Mouse (Mus musculus): ENCODE results near the gene Mbtd1. TPM values are rescaled to one million over a fixed set of nuclear protein-coding genes. Genes with fewer than 3 reads are reported as not detected.
A peak's percentile ranks its signal among the peaks of the same experiment; 100 is the strongest.

Gene Mbtd1
- polyA plus RNA-seq, 1 experiment = 20.3 TPM

DNA sequence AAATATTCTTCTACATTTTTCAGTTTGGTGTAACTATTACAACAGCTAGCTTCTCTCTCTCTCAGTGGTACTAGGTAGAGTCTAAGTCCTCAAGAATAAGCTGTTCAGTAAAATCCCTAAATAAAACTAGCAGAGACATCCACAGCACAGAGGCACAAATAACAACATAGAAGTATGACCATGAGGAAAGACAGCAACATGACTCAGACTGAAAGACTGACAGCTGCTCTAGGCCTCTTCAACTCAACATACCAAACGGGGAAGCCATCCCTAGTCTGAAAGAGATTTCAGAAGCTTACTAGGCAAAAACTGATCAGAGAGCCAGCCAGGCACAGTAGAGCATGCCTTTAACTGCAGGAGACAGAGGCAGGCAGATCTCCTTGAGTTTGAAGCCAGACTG lies 23.0 kb upstream of the Mbtd1 start:
- TF ChIP-seq CTCF (IDR thresholded peaks at IDR 0.05; ENCODE audit: control insufficient read depth, insufficient read depth, low read length) = no peak
- no peak for TF ChIP-seq POLR2A (IDR thresholded peaks at IDR 0.05; ENCODE audit: borderline replicate concordance, control insufficient read depth, low read depth, low read length)
- H3K4me1 ChIP-seq (ENCODE audit: control insufficient read depth, insufficient read depth, low read length) = no peaks in the 10 kb centered on the region; the same call in 1 of the 2 replicates
- 68% methylated on average over 1 of the region's 1 CpGs for WGBS
- no peak overlapping the region for H3K4me3 ChIP-seq (replicated peaks; ENCODE audit: control insufficient read depth, low read depth, low read length)
- no peak overlapping the region for H3K27ac ChIP-seq (ENCODE audit: control insufficient read depth, insufficient read depth, low read depth, low read length, poor library complexity)

DNA sequence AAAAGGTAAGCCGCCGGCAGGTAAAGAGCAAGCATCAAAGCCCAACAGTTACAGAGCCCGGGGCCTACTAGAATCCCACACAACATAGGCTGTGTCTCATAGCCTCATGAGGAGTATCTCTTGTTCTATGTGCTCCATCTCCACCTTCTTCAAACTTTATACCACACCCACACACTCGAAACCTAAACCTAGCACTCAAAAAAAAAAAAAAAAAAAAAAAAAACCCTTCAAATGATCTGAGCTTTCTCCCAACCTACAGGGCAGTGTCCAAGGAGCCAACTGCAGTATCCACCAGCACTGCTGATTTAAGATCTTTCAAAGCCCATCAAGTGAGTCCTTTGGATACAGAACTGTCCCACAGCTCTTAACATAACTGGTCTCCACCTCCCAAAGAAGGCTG lies 1.6 kb upstream of the Mbtd1 start:
- TF ChIP-seq POLR2A (IDR thresholded peaks at IDR 0.05; ENCODE audit: borderline replicate concordance, control insufficient read depth, low read depth, low read length) = no peak
- no peak for TF ChIP-seq CTCF (IDR thresholded peaks at IDR 0.05; ENCODE audit: control insufficient read depth, insufficient read depth, low read length)
- Histone ChIP-seq H3K4me1 (ENCODE audit: control insufficient read depth, insufficient read depth, low read length) (no peaks in the 10 kb centered on the region), H3K4me3 (replicated peaks; ENCODE audit: control insufficient read depth, low read depth, low read length) (peak overlapping the region; percentile 11), H3K27ac (ENCODE audit: control insufficient read depth, insufficient read depth, low read depth, low read length, poor library complexity) (no peak overlapping the region)
- 80% methylated on average over 4 of the region's 4 CpGs for whole genome bisulfite sequencing

DNA sequence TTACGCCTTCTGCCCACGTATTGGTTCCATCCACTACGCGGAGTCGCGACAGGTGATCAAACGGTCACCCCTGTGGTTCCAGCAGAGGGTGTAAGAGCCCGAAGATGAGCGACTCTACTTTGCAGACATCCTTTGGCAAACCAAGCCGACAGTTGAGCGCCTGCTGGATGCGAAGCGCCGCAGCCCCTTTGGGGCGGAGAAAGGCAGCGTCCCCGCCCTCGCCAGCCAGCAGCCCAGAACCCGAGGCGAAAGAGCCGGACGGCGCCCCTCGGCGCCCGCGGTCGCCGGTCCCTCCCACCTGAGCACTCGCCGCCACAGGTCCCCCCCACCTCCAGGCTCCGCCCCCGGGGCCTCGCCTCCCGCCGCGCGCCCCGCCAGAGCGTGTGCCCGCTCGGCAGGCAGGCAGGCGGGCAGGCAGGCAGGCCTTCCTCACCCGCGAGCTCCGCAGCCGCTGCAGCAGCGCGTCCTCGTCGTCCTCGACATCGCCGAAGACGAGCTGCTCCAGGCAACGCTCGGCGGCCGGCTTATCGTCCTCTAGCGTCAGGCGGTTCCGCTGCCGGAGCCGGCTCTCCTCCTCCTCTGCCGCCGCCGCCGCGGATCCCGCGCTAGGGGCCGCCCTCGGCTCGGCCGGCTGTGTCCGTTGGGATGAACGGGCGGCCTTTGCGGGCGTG lies 616 bp upstream of the Mbtd1 start:
- Histone ChIP-seq H3K4me3 (replicated peaks; ENCODE audit: control insufficient read depth, low read depth, low read length) (peak overlapping the region; percentile 95), H3K27ac (ENCODE audit: control insufficient read depth, insufficient read depth, low read depth, low read length, poor library complexity) (peak overlapping the region; percentile 98), H3K4me1 (ENCODE audit: control insufficient read depth, insufficient read depth, low read length) (no peaks in the 10 kb centered on the region)
- under 1% methylated on average over 81 of the region's 81 CpGs for WGBS
- TF ChIP-seq POLR2A (IDR thresholded peaks at IDR 0.05; ENCODE audit: borderline replicate concordance, control insufficient read depth, low read depth, low read length) (no peak), CTCF (IDR thresholded peaks at IDR 0.05; ENCODE audit: control insufficient read depth, insufficient read depth, low read length) (peak; percentile 34; the same call in 1 of the 2 replicates)

DNA sequence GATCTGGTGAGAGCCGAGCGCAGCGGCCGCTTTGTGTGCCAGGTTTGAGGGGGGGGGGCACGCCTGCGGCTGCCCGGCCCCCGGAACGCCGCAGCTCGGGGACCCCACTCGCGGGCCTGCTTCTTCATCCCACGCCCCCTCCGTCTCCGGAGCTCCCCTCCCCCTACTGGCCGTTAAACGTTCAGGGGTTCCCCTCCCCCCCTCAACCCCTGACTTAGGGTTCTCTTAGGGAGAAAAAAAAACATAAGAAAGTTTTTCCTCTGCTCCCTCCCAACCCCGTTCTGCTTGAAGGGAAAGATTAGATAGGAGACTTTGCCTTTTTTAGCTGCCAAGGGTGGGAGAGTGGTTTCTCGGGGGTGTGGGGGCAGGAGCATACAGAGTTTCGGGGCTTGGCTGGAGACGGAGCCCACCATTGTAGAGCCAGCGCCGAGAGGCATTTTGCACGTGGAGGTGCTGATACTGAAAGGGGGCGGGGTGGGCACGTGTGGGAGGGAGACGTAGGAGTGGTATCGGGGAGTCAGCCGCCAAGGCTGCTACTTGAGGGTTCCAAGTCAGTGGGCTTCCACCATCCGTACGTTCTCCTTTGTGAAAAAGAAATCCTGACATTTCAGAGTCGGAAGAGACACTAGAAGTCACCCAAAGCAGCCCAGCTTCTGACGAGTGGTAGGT lies 893 bp downstream of the Mbtd1 start:
- WGBS = 0% methylated on average over 34 of the region's 34 CpGs
- Histone ChIP-seq H3K4me3 (replicated peaks; ENCODE audit: control insufficient read depth, low read depth, low read length) (peak overlapping the region; percentile 95), H3K27ac (ENCODE audit: control insufficient read depth, insufficient read depth, low read depth, low read length, poor library complexity) (peak overlapping the region; percentile 98), H3K4me1 (ENCODE audit: control insufficient read depth, insufficient read depth, low read length) (no peaks in the 10 kb centered on the region)
- no peak for TF ChIP-seq CTCF (IDR thresholded peaks at IDR 0.05; ENCODE audit: control insufficient read depth, insufficient read depth, low read length)

DNA sequence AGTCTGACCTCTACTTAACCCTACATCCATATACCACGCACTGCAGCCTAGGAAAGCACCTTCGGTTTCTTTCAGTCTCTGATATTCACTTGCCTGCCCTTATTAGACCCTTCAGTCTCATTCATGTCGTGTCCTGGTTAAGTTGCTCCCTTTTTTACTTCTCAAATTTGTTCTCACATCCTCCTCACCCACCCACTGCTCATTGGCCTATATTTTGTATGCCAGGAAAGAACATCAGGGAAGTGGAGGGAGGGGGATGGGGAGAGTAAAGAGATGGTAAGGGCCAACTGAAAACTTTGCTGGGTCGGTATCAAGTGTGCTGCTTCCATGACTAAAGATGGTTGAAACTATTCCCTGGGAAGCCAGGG lies 1.4 kb downstream of the Mbtd1 start:
- no peak for TF ChIP-seq POLR2A (IDR thresholded peaks at IDR 0.05; ENCODE audit: borderline replicate concordance, control insufficient read depth, low read depth, low read length)
- TF ChIP-seq CTCF (IDR thresholded peaks at IDR 0.05; ENCODE audit: control insufficient read depth, insufficient read depth, low read length) = no peak
- WGBS = 2% methylated on average over 4 of the region's 4 CpGs
- Histone ChIP-seq H3K27ac (ENCODE audit: control insufficient read depth, insufficient read depth, low read depth, low read length, poor library complexity) (no peak overlapping the region; the same call in 1 of the 2 replicates), H3K4me3 (replicated peaks; ENCODE audit: control insufficient read depth, low read depth, low read length) (peak overlapping the region; percentile 95), H3K4me1 (ENCODE audit: control insufficient read depth, insufficient read depth, low read length) (no peaks in the 10 kb centered on the region)

DNA sequence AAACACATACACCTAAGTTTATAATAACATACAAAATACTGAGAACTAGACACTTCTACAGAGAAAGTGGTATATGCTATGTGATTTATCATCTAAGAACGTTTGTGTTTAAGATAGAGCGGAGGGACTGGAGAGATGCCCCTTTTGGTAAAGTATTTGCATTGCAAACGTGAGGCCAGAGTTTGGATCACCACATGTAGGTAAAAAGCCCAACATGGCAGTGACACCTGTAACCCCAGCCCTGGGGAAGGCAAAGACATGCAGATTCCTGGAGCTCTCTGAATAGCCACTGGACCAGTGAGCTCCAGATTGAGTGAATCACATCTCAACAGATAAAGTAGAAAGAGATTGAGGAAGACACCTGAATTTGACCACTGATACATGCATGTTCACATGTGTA lies 12.1 kb downstream of the Mbtd1 start:
- WGBS = 85% methylated on average over 3 of the region's 3 CpGs
- H3K4me3 ChIP-seq (replicated peaks; ENCODE audit: control insufficient read depth, low read depth, low read length) = no peak overlapping the region
- TF ChIP-seq CTCF (IDR thresholded peaks at IDR 0.05; ENCODE audit: control insufficient read depth, insufficient read depth, low read length) = no peak
- no peak for TF ChIP-seq POLR2A (IDR thresholded peaks at IDR 0.05; ENCODE audit: borderline replicate concordance, control insufficient read depth, low read depth, low read length)

DNA sequence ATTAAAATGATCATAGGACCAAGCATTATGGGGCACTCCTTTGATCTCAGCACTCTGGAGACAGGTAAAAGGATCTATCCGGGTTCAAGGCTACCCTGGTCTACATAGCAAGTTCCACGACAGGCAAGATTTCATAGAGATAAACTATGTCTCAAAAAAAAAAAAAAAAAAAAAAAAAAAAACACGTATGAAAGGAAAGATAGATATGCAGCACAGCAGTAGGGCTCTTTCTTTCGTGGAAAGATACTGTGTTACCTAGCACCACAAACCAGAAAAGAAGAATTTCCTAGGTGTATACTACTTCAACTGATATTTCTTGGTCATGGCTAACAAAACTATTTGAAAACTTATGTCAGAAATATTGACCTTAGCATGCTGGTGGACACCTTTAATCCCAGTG lies 21.2 kb downstream of the Mbtd1 start:
- WGBS = 65% methylated on average over 4 of the region's 4 CpGs
- Histone ChIP-seq H3K4me3 (replicated peaks; ENCODE audit: control insufficient read depth, low read depth, low read length) (no peak overlapping the region), H3K4me1 (ENCODE audit: control insufficient read depth, insufficient read depth, low read length) (no peaks in the 10 kb centered on the region), H3K27ac (ENCODE audit: control insufficient read depth, insufficient read depth, low read depth, low read length, poor library complexity) (no peak overlapping the region)
- TF ChIP-seq CTCF (IDR thresholded peaks at IDR 0.05; ENCODE audit: control insufficient read depth, insufficient read depth, low read length) = no peak
- TF ChIP-seq POLR2A (IDR thresholded peaks at IDR 0.05; ENCODE audit: borderline replicate concordance, control insufficient read depth, low read depth, low read length) = no peak

More for the DNA sequence above, 12.1 kb downstream of the Mbtd1 start:
- no peak overlapping the region for H3K27ac ChIP-seq (ENCODE audit: control insufficient read depth, insufficient read depth, low read depth, low read length, poor library complexity)
- no peaks in the 10 kb centered on the region for H3K4me1 ChIP-seq (ENCODE audit: control insufficient read depth, insufficient read depth, low read length)

DNA sequence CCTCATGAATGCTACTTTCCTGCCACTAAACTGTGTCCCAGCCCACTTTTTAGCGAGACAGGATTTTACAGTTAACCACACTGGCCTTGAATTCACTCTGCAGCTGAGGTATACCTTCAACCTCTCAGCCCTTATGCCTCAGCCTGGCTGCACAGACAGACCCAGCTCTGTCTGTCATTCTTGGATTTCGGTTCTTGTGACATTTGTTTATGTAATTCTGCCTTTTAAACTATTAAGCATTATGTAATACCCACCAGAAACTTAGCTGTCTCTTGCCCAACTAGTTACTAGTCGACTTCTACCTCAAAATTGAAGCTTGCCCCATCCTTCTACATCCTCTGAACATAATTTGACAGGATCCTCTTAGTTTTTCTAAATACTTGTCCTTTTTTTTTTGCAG lies 22.2 kb downstream of the Mbtd1 start:
- H3K4me1 ChIP-seq (ENCODE audit: control insufficient read depth, insufficient read depth, low read length) = no peaks in the 10 kb centered on the region
- TF ChIP-seq CTCF (IDR thresholded peaks at IDR 0.05; ENCODE audit: control insufficient read depth, insufficient read depth, low read length) (no peak), POLR2A (IDR thresholded peaks at IDR 0.05; ENCODE audit: borderline replicate concordance, control insufficient read depth, low read depth, low read length) (no peak)
- H3K27ac ChIP-seq (ENCODE audit: control insufficient read depth, insufficient read depth, low read depth, low read length, poor library complexity) = no peak overlapping the region
- WGBS = 42% methylated on average over 3 of the region's 3 CpGs
- no peak overlapping the region for H3K4me3 ChIP-seq (replicated peaks; ENCODE audit: control insufficient read depth, low read depth, low read length)
